In the genomic region with DNA sequence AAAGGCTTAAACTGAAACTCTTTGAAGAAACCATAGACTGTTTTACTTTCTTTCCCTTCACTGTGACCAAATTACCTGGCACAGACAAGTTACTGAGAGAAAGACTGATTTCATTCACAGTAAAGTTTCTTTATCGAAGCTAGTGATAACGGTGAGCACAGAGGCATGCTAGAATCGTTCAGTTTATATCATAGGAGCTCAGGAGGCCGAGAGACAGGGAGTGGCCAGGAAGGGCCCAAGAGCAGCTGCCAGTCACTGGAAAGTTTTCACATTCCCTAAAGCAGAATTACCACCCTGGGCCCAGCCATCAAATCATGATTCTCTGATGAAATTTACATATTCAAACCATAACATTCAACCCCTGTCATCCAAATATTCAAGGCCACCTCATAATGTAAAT, we compare ENCODE assay signal across 21 mouse cellular contexts.
"Had no signal": no experiment of that assay in that cellular context is flagged by ENCODE, and none has a peak within 500 bp of the region (broad histone marks: within the 10 kb centered on the region; RNA-seq: fewer than 3 reads in every experiment).

No protein-coding gene starts in this region.

- ATAC-seq: forebrain, embryonic 13.5 days; forebrain, embryonic 14.5 days; forebrain, embryonic 15.5 days; forebrain, embryonic 16.5 days; forebrain, postnatal 0 days had no signal

- DNase-seq: cerebellum, adult 2 months; cerebellum, adult 8-10 months; cerebellum, adult 9-10 months; cerebellum, adult 9-11 months; cerebellum, postnatal 10 days; cerebellum, postnatal 14 days; cerebellum, postnatal 25 days; cerebellum, postnatal 36 days; embryo, embryonic 11 days; forebrain, postnatal 0 days; gastrocnemius, adult 2 months; gastrocnemius, postnatal 10 days; gastrocnemius, postnatal 14 days; gastrocnemius, postnatal 25 days; heart, adult 11 months; heart, adult 18-20 months; heart, adult 2 months had no signal
